Comparison of ENCODE assay signal across 13 mouse cellular contexts in genomic region chr17:28870435-28870834, GRCm38 (mm10). TPM values are rescaled to one million over a fixed set of nuclear protein-coding genes. Genes with fewer than 3 reads are reported as not detected.
DNase-seq lines count a peak whose midpoint lies in the region; ATAC-seq and TF ChIP-seq lines count a peak whose summit lies in the region.
"Had no signal": no experiment of that assay in that cellular context is flagged by ENCODE, and none has a peak within 500 bp of the region (broad histone marks: within the 10 kb centered on the region; RNA-seq: fewer than 3 reads in every experiment).

No protein-coding gene starts in this region.

- H3K9ac ChIP-seq in forebrain, embryonic 15.5 days (replicated peaks): no peak overlapping the region
- H3K9ac ChIP-seq in forebrain, embryonic 11.5 days (ENCODE audit: low read length): no peak overlapping the region
- H3K9ac ChIP-seq in midbrain, embryonic 12.5 days (replicated peaks): no peak overlapping the region
- H3K9ac ChIP-seq in hindbrain, embryonic 14.5 days: no peak overlapping the region
- no peak overlapping the region for H3K9ac ChIP-seq in stomach, postnatal 0 days (ENCODE audit: low read length)
- H3K9ac ChIP-seq: heart, embryonic 15.5 days; limb, embryonic 15.5 days had no signal

- H3K9me3 ChIP-seq in forebrain, embryonic 15.5 days: no peaks in the 10 kb centered on the region
- no peaks in the 10 kb centered on the region for H3K9me3 ChIP-seq in forebrain, embryonic 11.5 days (ENCODE audit: control insufficient read depth, low read length)
- no peaks in the 10 kb centered on the region for H3K9me3 ChIP-seq in midbrain, embryonic 12.5 days
- H3K9me3 ChIP-seq in midbrain, embryonic 10.5 days (replicated peaks): no peaks in the 10 kb centered on the region
- no peaks in the 10 kb centered on the region for H3K9me3 ChIP-seq in hindbrain, embryonic 14.5 days (ENCODE audit: control insufficient read depth, low read length)
- H3K9me3 ChIP-seq in stomach, postnatal 0 days (ENCODE audit: control insufficient read depth, low read length): no peaks in the 10 kb centered on the region
- H3K9me3 ChIP-seq: heart, embryonic 15.5 days; limb, embryonic 15.5 days had no signal

- peak; percentile 28 for TF ChIP-seq CTCF in stomach, postnatal 0 days (IDR thresholded peaks at IDR 0.05; ENCODE audit: low read depth)

- peak overlapping the region; percentile 78 for H3K27ac ChIP-seq in forebrain, embryonic 15.5 days (replicated peaks)
- H3K27ac ChIP-seq in forebrain, embryonic 11.5 days (ENCODE audit: low read depth, low read length): no peak overlapping the region
- H3K27ac ChIP-seq in midbrain, embryonic 12.5 days (replicated peaks): peak overlapping the region; percentile 83
- no peak overlapping the region; the same call in 1 of the 2 replicates for H3K27ac ChIP-seq in midbrain, embryonic 10.5 days (replicated peaks)
- peak overlapping the region; percentile 94 for H3K27ac ChIP-seq in hindbrain, embryonic 14.5 days
- no peak overlapping the region for H3K27ac ChIP-seq in stomach, postnatal 0 days (replicated peaks)
- H3K27ac ChIP-seq: heart, embryonic 15.5 days; limb, embryonic 15.5 days had no signal

- H3K4me1 ChIP-seq in forebrain, embryonic 15.5 days: peaks cover 12% of the 10 kb centered on the region
- H3K4me1 ChIP-seq in forebrain, embryonic 11.5 days (replicated peaks; ENCODE audit: control insufficient read depth, insufficient read depth, low read length): no peaks in the 10 kb centered on the region
- peaks cover 6% of the 10 kb centered on the region; the same call in 1 of the 2 replicates for H3K4me1 ChIP-seq in midbrain, embryonic 12.5 days
- H3K4me1 ChIP-seq in midbrain, embryonic 10.5 days: peaks cover 12% of the 10 kb centered on the region
- H3K4me1 ChIP-seq in hindbrain, embryonic 14.5 days (replicated peaks; ENCODE audit: control insufficient read depth, insufficient read depth, low read length): peaks cover 19% of the 10 kb centered on the region
- no peaks in the 10 kb centered on the region for H3K4me1 ChIP-seq in stomach, postnatal 0 days (replicated peaks; ENCODE audit: control insufficient read depth, insufficient read depth)

- no peak for DNase-seq in forebrain, embryonic 11.5 days (ENCODE audit: low spot score)
- no peak for DNase-seq in midbrain, embryonic 10.5 days (ENCODE audit: low spot score)
- no peak for DNase-seq in hindbrain, embryonic 14.5 days (ENCODE audit: low spot score)
- DNase-seq in stomach, postnatal 0 days (ENCODE audit: low spot score): no peak
- no peak for DNase-seq in right cerebral cortex, adult 18-20 months
- DNase-seq in layer of hippocampus, adult 11-12 months (ENCODE audit: low spot score): no peak
- DNase-seq: cerebellum, adult 9-11 months; lung, postnatal 36 days had no signal

- no peak for ATAC-seq in forebrain, embryonic 15.5 days (replicated peaks)
- no peak for ATAC-seq in forebrain, embryonic 11.5 days (replicated peaks; ENCODE audit: low FRiP score)
- no peak for ATAC-seq in midbrain, embryonic 12.5 days (ENCODE audit: low FRiP score, low read depth)
- ATAC-seq in hindbrain, embryonic 14.5 days (ENCODE audit: low FRiP score): no peak
- no peak for ATAC-seq in stomach, postnatal 0 days (ENCODE audit: low FRiP score, low TSS enrichment)

- H3K36me3 ChIP-seq in forebrain, embryonic 15.5 days: no peaks in the 10 kb centered on the region
- no peaks in the 10 kb centered on the region for H3K36me3 ChIP-seq in forebrain, embryonic 11.5 days (ENCODE audit: control insufficient read depth, insufficient read depth, low read length)
- no peaks in the 10 kb centered on the region for H3K36me3 ChIP-seq in midbrain, embryonic 12.5 days
- no peaks in the 10 kb centered on the region for H3K36me3 ChIP-seq in midbrain, embryonic 10.5 days
- H3K36me3 ChIP-seq in hindbrain, embryonic 14.5 days (replicated peaks; ENCODE audit: control insufficient read depth, insufficient read depth): no peaks in the 10 kb centered on the region
- no peaks in the 10 kb centered on the region for H3K36me3 ChIP-seq in stomach, postnatal 0 days (ENCODE audit: control insufficient read depth, insufficient read depth, low read length)
- H3K36me3 ChIP-seq: heart, embryonic 15.5 days; limb, embryonic 15.5 days had no signal

- H3K27me3 ChIP-seq in forebrain, embryonic 15.5 days: no peaks in the 10 kb centered on the region
- no peaks in the 10 kb centered on the region for H3K27me3 ChIP-seq in forebrain, embryonic 11.5 days (ENCODE audit: control insufficient read depth, insufficient read depth, low read length)
- no peaks in the 10 kb centered on the region for H3K27me3 ChIP-seq in midbrain, embryonic 12.5 days
- no peaks in the 10 kb centered on the region for H3K27me3 ChIP-seq in midbrain, embryonic 10.5 days (ENCODE audit: low read depth, poor library complexity, severe bottlenecking)
- H3K27me3 ChIP-seq in hindbrain, embryonic 14.5 days (ENCODE audit: control insufficient read depth, insufficient read depth, low read length): no peaks in the 10 kb centered on the region
- no peaks in the 10 kb centered on the region for H3K27me3 ChIP-seq in stomach, postnatal 0 days (ENCODE audit: control insufficient read depth, insufficient read depth, low read length)
- H3K27me3 ChIP-seq: heart, embryonic 15.5 days; limb, embryonic 15.5 days had no signal

- H3K4me3 ChIP-seq in forebrain, embryonic 15.5 days: no peak overlapping the region
- no peak overlapping the region for H3K4me3 ChIP-seq in forebrain, embryonic 11.5 days (ENCODE audit: low read depth, low read length)
- no peak overlapping the region for H3K4me3 ChIP-seq in midbrain, embryonic 12.5 days
- H3K4me3 ChIP-seq in midbrain, embryonic 10.5 days: no peak overlapping the region
- no peak overlapping the region for H3K4me3 ChIP-seq in hindbrain, embryonic 14.5 days (replicated peaks; ENCODE audit: low read length)
- no peak overlapping the region for H3K4me3 ChIP-seq in stomach, postnatal 0 days (ENCODE audit: low read depth, low read length)
- H3K4me3 ChIP-seq: heart, embryonic 15.5 days; limb, embryonic 15.5 days had no signal

- no peak overlapping the region for H3K4me2 ChIP-seq in forebrain, embryonic 15.5 days (replicated peaks)
- H3K4me2 ChIP-seq in forebrain, embryonic 11.5 days (ENCODE audit: low read depth, low read length, severe bottlenecking): no peak overlapping the region
- no peak overlapping the region for H3K4me2 ChIP-seq in midbrain, embryonic 12.5 days (replicated peaks)
- H3K4me2 ChIP-seq in hindbrain, embryonic 14.5 days (replicated peaks): no peak overlapping the region
- no peak overlapping the region for H3K4me2 ChIP-seq in stomach, postnatal 0 days (replicated peaks; ENCODE audit: low read depth)
- H3K4me2 ChIP-seq: heart, embryonic 15.5 days; limb, embryonic 15.5 days had no signal

- TF ChIP-seq EP300 in stomach, postnatal 0 days (optimal IDR thresholded peaks at IDR 0.05): no peak

- WGBS in forebrain, embryonic 15.5 days: 72% methylated on average over 5 of the region's 5 CpGs
- WGBS in forebrain, embryonic 11.5 days: 75% methylated on average over 5 of the region's 5 CpGs
- WGBS in midbrain, embryonic 12.5 days: 67% methylated on average over 5 of the region's 5 CpGs
- 75% methylated on average over 5 of the region's 5 CpGs for WGBS in midbrain, embryonic 10.5 days
- 64% methylated on average over 5 of the region's 5 CpGs for WGBS in hindbrain, embryonic 14.5 days
- 64% methylated on average over 5 of the region's 5 CpGs for WGBS in stomach, postnatal 0 days

RNA-seq across cellular contexts. Expression of gene Pnpla1, which starts 12.2 kb away (rescaled TPM):
- polyA plus RNA-seq in forebrain, embryonic 15.5 days (2015; fragmentation: Nextera tagmentation; extraction: Ambion mirVana): not detected in 2 replicates
- not detected in 2 replicates for polyA plus RNA-seq in forebrain, embryonic 11.5 days (2014; fragmentation: Nextera tagmentation; extraction: Ambion mirVana)
- polyA plus RNA-seq in midbrain, embryonic 12.5 days (2016; fragmentation: Nextera tagmentation; extraction: Ambion mirVana): not detected in 2 replicates
- not detected in 2 replicates for polyA plus RNA-seq in midbrain, embryonic 10.5 days (2016; fragmentation: Nextera tagmentation; extraction: Ambion mirVana)
- polyA plus RNA-seq in hindbrain, embryonic 14.5 days (2014; fragmentation: Nextera tagmentation; extraction: Ambion mirVana): 0.07 TPM in 1 of 2 replicates, not detected in the other
- 12.7 TPM in 2 replicates for polyA plus RNA-seq in stomach, postnatal 0 days (2015; fragmentation: Nextera tagmentation; extraction: Ambion mirVana)
- polyA plus RNA-seq: embryonic facial prominence, embryonic 11.5 days; heart, embryonic 15.5 days had no signal

RNA-seq across cellular contexts. Expression of gene 4930539E08Rik, which starts 44.7 kb away (rescaled TPM):
- 0.51 and 0.67 TPM in 2 replicates for polyA plus RNA-seq in forebrain, embryonic 15.5 days (2015; fragmentation: Nextera tagmentation; extraction: Ambion mirVana)
- 0.16 and 0.19 TPM in 2 replicates for polyA plus RNA-seq in forebrain, embryonic 11.5 days (2014; fragmentation: Nextera tagmentation; extraction: Ambion mirVana)
- 0.15 and 0.26 TPM in 2 replicates for polyA plus RNA-seq in midbrain, embryonic 12.5 days (2016; fragmentation: Nextera tagmentation; extraction: Ambion mirVana)
- polyA plus RNA-seq in midbrain, embryonic 10.5 days (2016; fragmentation: Nextera tagmentation; extraction: Ambion mirVana): 0.11 and 0.26 TPM in 2 replicates
- polyA plus RNA-seq in hindbrain, embryonic 14.5 days (2014; fragmentation: Nextera tagmentation; extraction: Ambion mirVana): 1.2 and 1.3 TPM in 2 replicates
- 1.2 and 2.2 TPM in 2 replicates for polyA plus RNA-seq in stomach, postnatal 0 days (2015; fragmentation: Nextera tagmentation; extraction: Ambion mirVana)

Comparison
In these comparisons a context has a peak if more than half of its experiments do, and no peak if none do; other contexts are left out.
1. H3K27ac ChIP-seq: peak in forebrain, embryonic 15.5 days (single experiment), midbrain, embryonic 12.5 days (single experiment) and hindbrain, embryonic 14.5 days (single experiment); none in forebrain, embryonic 11.5 days (single experiment), midbrain, embryonic 10.5 days (single experiment) and stomach, postnatal 0 days (single experiment).
2. RNA of gene Pnpla1, which starts 12.2 kb away (polyA plus RNA-seq): 12.7 TPM in stomach, postnatal 0 days; 0.07 TPM in hindbrain, embryonic 14.5 days, not detected in midbrain, embryonic 12.5 days, not detected in midbrain, embryonic 10.5 days, not detected in forebrain, embryonic 15.5 days and not detected in forebrain, embryonic 11.5 days; every median in the first group is over 10 times any median in the second.